Mouse (Mus musculus) lung, adult 2 months (tissue): Measurements from ENCODE around the gene Adam12.

Experiments
- CTCF ChIP-seq: fragments of 200-500 bp; IDR thresholded peaks from 2 replicates; pipeline ENCODE4 v1.5.1; 2011; ENCODE audit warnings: mild to moderate bottlenecking, low read length, control low read depth; ENCODE audit not compliant: insufficient read depth
- POLR2A ChIP-seq: fragments of 200-500 bp; IDR thresholded peaks from 2 replicates; pipeline ENCODE4 v1.6.1; 2011; ENCODE audit warnings: low read depth, mild to moderate bottlenecking, control low read depth, low read length, borderline replicate concordance; ENCODE audit errors: extremely low read depth

- TF ChIP-seq POLR2A (no peak), CTCF (no peak)
Observed at GRCm38 (mm10) chr7:134132323-134132722, 99.6 kb downstream of the Adam12 start.
